Mouse (Mus musculus): Measurements from ENCODE around the gene Ptf1a.

DNA sequence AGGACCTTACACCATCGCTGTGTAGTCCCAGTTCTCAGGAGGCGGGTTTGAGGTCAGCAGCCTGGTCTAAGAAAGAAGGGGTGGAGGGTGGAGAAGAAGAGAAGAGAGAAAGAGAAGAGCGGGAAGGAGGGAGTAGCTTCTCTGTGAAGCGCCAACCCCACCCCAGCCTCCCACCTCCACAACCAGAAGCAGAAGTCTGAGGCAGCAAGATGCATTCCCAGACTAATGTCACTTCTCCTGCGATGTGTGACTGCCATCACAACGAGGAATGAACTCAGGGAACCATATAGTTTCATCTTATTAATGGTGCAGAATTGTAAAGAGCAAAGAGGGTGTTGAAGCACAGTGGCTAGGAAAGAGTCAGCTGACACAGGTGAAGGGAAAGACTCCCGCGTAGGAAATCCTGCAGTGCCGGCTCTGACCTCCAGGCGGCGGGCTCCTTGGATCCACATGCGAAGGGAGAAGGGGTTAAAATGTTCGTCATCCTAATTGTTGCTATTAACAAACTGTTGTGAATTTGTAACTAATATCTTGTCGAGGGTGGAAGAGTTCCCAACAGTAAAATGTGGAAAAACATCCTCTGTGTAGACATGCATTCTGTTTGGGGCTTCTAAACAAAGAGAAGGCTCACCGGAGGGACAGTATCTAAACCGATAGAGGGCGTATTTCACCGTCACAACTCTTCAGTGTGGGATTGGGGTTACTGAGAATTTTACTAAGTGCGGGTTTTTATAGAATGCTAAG is 31.1 kb upstream of the Ptf1a start:
- no peak for TF ChIP-seq POLR2A (IDR thresholded peaks at IDR 0.05; ENCODE audit: borderline replicate concordance, extremely low read depth, insufficient read depth, insufficient read length, poor library complexity, severe bottlenecking)
- peak; percentile 88 for TF ChIP-seq CTCF (IDR thresholded peaks at IDR 0.05; ENCODE audit: borderline replicate concordance, extremely low read depth, insufficient read depth, insufficient read length)

Measured in brain, embryonic 14.5 days (tissue).